Mouse (Mus musculus): ENCODE measurements around the gene Sept9. TPM values are rescaled to one million over a fixed set of nuclear protein-coding genes. Genes with fewer than 3 reads are reported as not detected.

The Sept9 gene
- polyA plus RNA-seq, 2 experiments = 14.9 to 25.5 TPM

DNA sequence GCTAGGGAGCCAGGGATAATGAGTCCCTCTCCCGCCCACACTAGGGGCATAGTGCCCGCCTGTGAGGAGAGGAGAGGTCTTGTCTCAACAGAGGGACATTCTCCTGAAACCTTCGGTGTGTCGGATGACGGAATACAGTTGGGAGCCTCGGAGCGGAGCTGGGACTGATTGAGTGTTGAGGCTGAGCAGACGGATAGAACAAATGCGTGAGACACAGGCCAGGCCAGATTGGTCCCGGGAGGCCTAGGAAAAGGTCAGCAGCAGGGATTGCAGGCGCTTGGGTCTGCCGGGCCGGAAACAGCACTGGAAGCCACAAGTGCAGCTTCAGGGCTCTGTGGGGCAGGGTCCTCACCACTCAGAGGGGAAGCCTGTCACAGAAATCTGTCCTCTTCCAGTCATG, 79.1 kb downstream of the Sept9 start:
- 64% methylated on average over 13 of the region's 13 CpGs for WGBS (ENCODE audit: insufficient replicate concordance)
- Histone ChIP-seq H3K4me2 (ENCODE audit: low read depth) (no peak overlapping the region), H3K9me3 (ENCODE audit: control insufficient read depth, low read length) (no peaks in the 10 kb centered on the region), H3K4me1 (replicated peaks; ENCODE audit: control insufficient read depth in 2 of 2, insufficient read depth in 2 of 2, low read length in 1 of 2) (peaks cover 0 to 17% of the 10 kb centered on the region in 2 experiments; a peak in 1 of 4 replicates), H3K4me3 (ENCODE audit: insufficient read depth in 1 of 2, low read depth in 2 of 2, low read length in 2 of 2) (no peak overlapping the region), H3K9ac (replicated peaks) (no peak overlapping the region), H3K27me3 (ENCODE audit: control insufficient read depth, insufficient read depth, low read length) (no peaks in the 10 kb centered on the region), H3K36me3 (replicated peaks; ENCODE audit: control insufficient read depth, insufficient read depth, low read depth) (no peaks in the 10 kb centered on the region), H3K27ac (no peak overlapping the region)
- no peak for DNase-seq (ENCODE audit: low read depth in 3 of 3, low spot score in 3 of 3)
- no peak for ATAC-seq (ENCODE audit: insufficient read depth)
- TF ChIP-seq CTCF (IDR thresholded peaks at IDR 0.05; ENCODE audit: low read depth) (no peak), EP300 (IDR thresholded peaks at IDR 0.05; ENCODE audit: low read depth) (no peak)

DNA sequence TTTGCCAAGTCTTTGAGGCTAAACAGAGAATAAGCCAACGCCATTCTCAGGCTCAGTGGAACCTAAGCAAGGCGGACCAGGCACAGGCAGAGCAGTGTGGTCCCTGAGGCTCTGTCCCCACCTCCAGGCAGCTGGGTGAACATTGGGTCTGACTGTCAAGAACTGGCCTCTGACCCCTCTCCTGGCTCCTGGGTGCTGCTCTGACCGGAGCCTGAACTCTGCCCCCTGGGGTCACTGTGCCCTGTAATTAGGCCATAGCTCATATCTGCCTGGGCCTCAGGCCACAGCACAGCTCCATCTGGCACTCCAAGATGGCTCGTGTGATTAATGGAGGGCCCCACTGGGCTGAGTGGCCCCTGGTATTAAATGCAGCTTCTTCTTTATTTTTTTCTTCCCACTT, 80.5 kb downstream of the Sept9 start:
- Histone ChIP-seq H3K4me2 (ENCODE audit: low read depth) (no peak overlapping the region), H3K36me3 (replicated peaks; ENCODE audit: control insufficient read depth, insufficient read depth, low read depth) (no peaks in the 10 kb centered on the region), H3K27me3 (ENCODE audit: control insufficient read depth, insufficient read depth, low read length) (no peaks in the 10 kb centered on the region), H3K4me3 (ENCODE audit: insufficient read depth in 1 of 2, low read depth in 2 of 2, low read length in 2 of 2) (no peak overlapping the region), H3K27ac (no peak overlapping the region), H3K9ac (replicated peaks) (no peak overlapping the region), H3K4me1 (replicated peaks; ENCODE audit: control insufficient read depth in 2 of 2, insufficient read depth in 2 of 2, low read length in 1 of 2) (peaks cover 0 to 21% of the 10 kb centered on the region in 2 experiments; a peak in 2 of 4 replicates), H3K9me3 (ENCODE audit: control insufficient read depth, low read length) (no peaks in the 10 kb centered on the region)
- ATAC-seq (ENCODE audit: insufficient read depth) (peak; percentile 57), DNase-seq (ENCODE audit: low read depth in 3 of 3, low spot score in 3 of 3) (peak in 1 of 3 experiments; percentile 17)
- TF ChIP-seq EP300 (IDR thresholded peaks at IDR 0.05; ENCODE audit: low read depth) (no peak), CTCF (IDR thresholded peaks at IDR 0.05; ENCODE audit: low read depth) (peak; percentile 46)
- WGBS (ENCODE audit: insufficient replicate concordance) = 56% methylated on average over 4 of the region's 4 CpGs

DNA sequence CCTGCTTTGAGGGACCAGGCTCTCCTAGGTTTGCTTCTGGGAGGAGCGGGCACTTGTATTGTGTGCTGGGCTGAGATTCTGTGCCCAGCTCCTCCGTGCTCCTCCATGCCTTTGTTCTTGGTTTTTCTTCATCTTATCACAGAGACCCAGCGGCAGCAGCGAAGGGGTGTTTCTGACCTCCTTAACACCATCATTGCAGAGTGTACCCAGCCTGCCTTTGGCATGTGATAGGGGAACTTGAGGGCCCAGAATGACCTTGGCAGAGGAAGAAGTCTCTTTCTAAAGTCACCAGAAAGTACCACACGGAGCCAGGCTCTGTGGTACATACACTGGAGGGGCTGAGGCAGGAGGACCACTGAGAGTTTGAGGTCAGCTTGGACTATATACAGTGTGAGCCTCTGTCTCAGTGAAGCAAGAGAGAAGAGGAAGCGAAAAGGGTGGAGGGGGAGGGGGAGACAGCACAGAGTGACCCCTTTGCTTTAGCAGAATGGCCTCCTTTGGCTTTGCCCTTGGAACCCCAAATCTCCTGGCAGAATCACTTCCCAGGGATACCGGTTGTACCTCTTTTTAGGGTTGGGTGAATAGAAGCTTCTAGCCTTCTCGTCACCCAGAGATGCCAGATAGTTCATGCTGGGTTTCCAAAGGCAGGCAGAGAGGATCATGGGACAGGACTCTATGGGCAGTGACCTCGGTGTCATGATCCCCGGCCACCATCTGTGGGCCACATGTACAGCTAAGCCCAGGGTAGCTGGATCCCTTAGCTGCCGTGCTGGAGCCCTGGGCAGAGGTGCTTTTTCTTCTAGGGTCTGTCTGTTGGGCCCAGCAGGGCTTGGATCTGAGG, 83.8 kb downstream of the Sept9 start:
- no peaks in the 10 kb centered on the region for H3K36me3 ChIP-seq (replicated peaks; ENCODE audit: control insufficient read depth, insufficient read depth, low read depth)
- peaks cover 0 to 13% of the 10 kb centered on the region in 2 experiments; a peak in 2 of 4 replicates for H3K4me1 ChIP-seq (replicated peaks; ENCODE audit: control insufficient read depth in 2 of 2, insufficient read depth in 2 of 2, low read length in 1 of 2)
- TF ChIP-seq EP300 (IDR thresholded peaks at IDR 0.05; ENCODE audit: low read depth) (no peak), CTCF (IDR thresholded peaks at IDR 0.05; ENCODE audit: low read depth) (no peak)
- no peaks in the 10 kb centered on the region for H3K27me3 ChIP-seq (ENCODE audit: control insufficient read depth, insufficient read depth, low read length)
- ATAC-seq (ENCODE audit: insufficient read depth) (no peak), DNase-seq (ENCODE audit: low read depth in 3 of 3, low spot score in 3 of 3) (no peak)
- 43% methylated on average over 11 of the region's 11 CpGs for WGBS (ENCODE audit: insufficient replicate concordance)
- H3K27ac ChIP-seq = no peak overlapping the region
- no peak overlapping the region for H3K4me3 ChIP-seq (ENCODE audit: insufficient read depth in 1 of 2, low read depth in 2 of 2, low read length in 2 of 2)
- no peak overlapping the region for H3K9ac ChIP-seq (replicated peaks)
- no peak overlapping the region for H3K4me2 ChIP-seq (ENCODE audit: low read depth)
- H3K9me3 ChIP-seq (ENCODE audit: control insufficient read depth, low read length) = no peaks in the 10 kb centered on the region

DNA sequence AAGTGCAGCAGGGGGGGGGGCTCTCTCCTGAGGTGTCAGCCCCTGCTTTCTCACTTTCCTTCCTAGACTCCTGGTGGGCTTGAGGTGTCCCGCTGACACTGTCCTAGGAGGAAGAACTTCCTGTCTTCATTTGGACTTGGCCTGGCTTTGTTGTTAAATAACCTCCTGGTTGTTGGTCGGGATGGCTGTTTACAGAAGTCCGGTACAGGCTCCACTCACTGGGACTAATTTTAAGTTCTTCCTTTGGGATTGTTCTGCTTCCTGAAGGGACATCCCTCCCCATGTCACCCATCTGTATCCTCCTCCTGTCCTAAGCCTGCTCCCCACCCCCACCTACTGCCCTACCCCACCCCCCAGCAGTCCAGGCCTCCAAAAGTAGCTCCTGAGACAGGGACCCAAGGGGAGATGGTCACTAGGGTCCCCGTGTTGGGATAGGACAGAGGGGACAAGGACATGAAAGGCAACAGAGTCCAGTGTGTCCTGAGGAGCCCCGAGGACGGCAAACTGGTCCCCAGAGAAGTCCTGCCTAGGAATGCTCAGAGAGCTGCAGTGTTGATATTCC, 84.5 kb downstream of the Sept9 start:
- Histone ChIP-seq H3K9ac (replicated peaks) (no peak overlapping the region), H3K36me3 (replicated peaks; ENCODE audit: control insufficient read depth, insufficient read depth, low read depth) (no peaks in the 10 kb centered on the region), H3K27ac (no peak overlapping the region), H3K4me2 (ENCODE audit: low read depth) (no peak overlapping the region), H3K27me3 (ENCODE audit: control insufficient read depth, insufficient read depth, low read length) (no peaks in the 10 kb centered on the region), H3K9me3 (ENCODE audit: control insufficient read depth, low read length) (no peaks in the 10 kb centered on the region), H3K4me1 (replicated peaks; ENCODE audit: control insufficient read depth in 2 of 2, insufficient read depth in 2 of 2, low read length in 1 of 2) (peaks cover 0 to 13% of the 10 kb centered on the region in 2 experiments; a peak in 2 of 4 replicates), H3K4me3 (ENCODE audit: insufficient read depth in 1 of 2, low read depth in 2 of 2, low read length in 2 of 2) (no peak overlapping the region)
- WGBS (ENCODE audit: insufficient replicate concordance) = 69% methylated on average over 6 of the region's 6 CpGs
- no peak for DNase-seq (ENCODE audit: low read depth in 3 of 3, low spot score in 3 of 3)
- no peak for ATAC-seq (ENCODE audit: insufficient read depth)
- TF ChIP-seq EP300 (IDR thresholded peaks at IDR 0.05; ENCODE audit: low read depth) (no peak), CTCF (IDR thresholded peaks at IDR 0.05; ENCODE audit: low read depth) (no peak)
